Mouse (Mus musculus) T-helper 2 cell (primary cell): ENCODE results near the gene Klri2.
"Not testable (repeated sequence)": the region's sequence is repeated elsewhere in the genome, so short reads cannot be mapped to it uniquely, and the experiment has no call there.

Source experiments
- in situ Hi-C: fragments of 300-600 bp; cut with MboI, MseI; formaldehyde crosslinking; loops from one replicate; pipeline ENCODE4 v1.15.1; 2025; ENCODE audit warnings: high pct_unique_total_duplicates

Gene Klri2

DNA sequence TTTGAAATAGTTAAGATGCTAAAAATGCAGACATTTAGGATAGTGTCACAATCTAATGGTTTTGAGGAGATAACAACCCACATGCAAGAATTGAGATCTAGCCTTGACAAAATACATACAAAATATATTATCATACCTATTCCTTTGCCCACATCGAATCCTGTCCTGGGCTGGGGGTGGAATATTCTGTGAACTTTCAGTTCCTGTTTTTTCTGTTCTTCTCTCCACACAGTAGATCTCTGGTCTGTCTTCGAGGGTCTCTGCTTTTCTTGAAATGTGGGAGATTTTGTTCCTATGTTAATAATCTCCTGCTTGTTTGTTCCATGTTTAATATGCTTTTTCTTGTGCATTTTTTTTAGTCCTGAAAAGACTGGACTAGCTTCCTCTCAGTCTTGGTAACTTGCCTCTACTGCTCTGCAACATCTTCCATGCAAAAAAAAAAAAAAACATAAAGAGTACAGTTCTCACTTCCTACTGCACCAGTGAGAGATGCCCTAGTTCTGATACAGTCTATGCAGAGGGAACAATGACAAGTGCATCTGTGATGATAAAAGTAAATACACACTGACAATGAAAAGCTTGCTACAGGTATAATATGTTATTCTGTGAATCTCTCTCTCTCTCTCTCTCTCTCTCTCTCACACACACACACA, at the start of gene Klri2:
Gene Klri2 (minus strand): TSS at position 416 of the 653 bp plus-strand sequence.
- in situ Hi-C loops = no loop called here

DNA sequence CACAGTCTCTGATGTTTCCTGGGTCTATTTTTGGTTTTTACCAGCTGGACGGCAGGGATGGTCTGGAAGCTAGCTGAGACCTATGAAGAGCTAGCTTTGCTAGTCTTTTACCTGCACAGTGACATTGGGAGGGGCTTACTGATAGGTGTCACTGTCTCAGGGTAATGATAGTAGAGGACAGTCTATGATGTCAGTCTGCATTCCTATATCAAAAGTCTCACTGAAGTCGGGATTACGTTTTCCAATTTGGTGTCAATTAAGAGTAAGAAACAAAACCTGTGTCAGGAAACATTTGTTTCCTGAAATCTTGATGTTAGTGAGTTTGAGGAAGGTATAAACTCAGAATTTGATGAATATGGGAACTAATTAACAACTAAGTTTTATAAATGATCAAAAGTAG, 43.9 kb upstream of the Klri2 start, which contains the start of gene Gm156:
Gene Gm156 (minus strand): TSS at position 101 of the 400 bp plus-strand sequence.
- in situ Hi-C loops = not testable (repeated sequence)

DNA sequence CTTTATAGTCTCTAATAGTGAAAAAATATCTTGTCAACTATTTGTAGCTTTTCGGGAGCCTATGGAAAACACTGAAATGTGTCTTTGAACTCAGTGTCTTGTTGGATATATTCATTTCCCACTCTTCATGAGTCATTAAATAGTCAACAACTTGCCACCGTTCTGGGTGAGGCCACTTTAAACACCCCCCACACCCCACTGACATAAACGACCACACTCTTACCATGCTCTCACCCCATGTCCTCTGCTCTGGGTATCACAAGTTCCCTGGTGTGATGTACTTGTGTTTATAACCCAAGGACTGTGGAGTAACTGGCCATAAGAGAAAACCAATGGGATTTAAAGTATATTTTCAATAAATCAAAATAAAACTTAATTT, 7.4 kb upstream of the Klri2 start:
- in situ Hi-C loops = no loop called here

DNA sequence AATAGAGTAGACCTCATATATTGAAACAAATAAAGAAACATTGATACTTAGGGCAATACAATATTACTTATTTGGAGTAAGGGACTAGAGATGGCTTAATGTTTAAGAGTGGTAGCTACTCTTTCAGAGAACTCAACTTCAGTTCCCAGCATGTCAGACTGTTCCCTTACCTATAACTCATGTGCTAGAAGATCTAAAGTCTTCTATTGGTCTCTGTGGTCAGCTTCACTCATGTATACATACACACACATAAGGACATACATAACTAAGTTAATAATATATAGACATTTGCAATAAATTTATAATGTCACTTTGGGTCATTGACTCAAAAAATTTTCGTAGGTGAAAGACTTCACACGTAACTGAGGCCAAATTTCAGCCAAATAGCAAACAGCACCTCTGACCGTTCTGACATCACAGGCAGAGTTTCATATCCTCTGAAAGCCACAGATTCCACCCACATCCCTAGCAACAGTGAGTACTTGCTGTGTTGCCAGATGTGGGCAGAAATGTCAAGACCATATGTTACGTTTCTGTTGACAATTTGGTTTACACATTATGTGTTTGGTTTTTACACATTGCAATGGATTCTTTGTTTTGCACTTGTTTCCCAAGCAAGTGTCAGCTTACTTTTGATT, 6.9 kb upstream of the Klri2 start:
- in situ Hi-C loops = no loop called here

DNA sequence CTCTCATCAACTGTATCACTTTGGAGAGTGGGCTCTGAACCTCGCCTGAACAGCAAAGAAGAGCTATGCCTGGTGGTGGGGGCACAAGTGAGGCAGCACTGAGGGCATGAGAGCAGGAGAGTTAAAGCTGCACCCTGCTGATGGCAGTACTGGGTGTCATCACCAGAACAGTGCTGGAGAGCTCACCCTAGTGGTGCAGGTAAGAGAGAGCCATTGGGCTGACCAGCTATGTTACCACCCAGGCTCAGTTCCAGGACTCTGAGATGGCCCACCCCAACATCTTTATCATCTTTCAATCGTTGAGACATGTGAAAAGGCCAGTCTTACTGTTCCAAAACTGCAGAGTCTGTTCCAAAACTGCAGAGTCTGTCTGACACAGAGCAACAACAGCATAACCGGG, 5.9 kb upstream of the Klri2 start:
- in situ Hi-C loops = no loop called here

DNA sequence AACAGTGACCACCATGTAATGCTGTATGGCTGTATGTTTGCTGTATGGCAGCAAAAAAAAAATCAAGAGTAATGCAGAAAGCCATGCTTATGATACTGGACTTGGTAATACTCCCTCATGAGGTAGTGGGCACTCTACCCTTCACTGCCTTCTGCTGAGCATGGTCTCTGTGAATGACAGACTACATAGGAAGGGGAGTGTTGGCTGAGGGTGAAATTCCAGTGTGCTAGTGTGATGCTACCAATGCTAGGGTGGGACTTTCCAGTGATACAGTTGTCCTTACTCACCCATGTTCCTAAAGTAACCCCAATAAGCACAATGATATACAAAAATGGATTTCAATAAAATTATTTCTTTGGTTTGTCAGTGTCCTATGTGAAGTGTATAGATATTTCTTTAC, 3.9 kb downstream of the Klri2 start:
- in situ Hi-C loops = no loop called here

DNA sequence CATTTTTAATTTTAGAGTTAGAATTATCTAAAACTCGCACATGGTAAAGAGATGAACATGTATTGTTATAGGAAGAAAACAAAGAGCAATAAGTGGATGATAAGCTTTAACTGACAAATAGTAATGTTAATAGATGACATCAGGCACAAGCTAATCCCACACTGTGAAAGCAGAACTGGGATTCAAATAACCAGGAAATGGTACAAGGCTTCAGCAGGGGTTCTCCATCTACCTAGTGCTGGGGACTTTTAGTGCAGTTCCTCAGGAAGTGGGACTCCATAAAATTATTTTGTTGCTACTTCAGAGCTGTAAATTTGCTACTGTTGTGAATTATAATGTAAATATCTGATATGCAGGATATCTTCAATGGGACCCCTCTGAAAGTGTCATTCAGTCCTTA, 13.0 kb downstream of the Klri2 start:
- in situ Hi-C loops = no loop called here

DNA sequence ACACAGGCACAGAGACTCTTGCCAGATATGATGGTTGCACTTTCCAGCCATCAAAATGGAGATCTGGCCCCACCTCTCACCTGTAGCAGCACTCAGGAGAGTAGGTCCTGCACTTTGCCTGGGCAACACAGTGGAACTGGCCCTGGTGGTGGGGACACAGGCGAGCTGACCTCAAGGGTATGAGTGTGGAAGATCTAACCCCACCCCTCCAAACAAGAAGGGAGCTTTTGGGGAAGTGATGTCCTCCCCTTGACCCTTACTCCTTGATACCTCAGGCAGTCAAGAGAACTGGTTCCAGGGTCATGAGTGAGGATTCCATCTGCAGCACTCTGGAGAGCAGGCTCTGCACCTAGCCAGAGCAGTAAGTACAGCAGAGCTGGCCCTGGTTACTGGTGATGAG, 18.9 kb downstream of the Klri2 start:
- in situ Hi-C loops = no loop called here

DNA sequence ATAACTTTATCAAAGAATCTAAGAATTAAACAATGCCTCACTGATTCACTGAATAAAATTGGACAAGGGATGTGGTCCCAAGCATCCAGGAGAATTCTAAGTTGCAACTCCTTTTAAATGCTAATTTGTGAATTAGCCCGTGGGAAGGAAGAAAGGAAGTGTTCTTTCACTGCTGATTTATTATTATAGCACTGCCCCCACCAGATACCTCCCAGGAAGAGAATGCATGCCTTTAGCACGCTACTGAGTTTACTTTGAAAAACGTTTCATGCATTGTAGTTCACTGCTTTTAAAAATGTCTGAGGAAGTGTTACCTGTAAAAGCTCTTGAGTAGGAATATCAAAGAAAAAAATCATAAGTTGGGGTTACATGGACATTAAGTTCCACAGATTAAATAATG, 19.8 kb downstream of the Klri2 start:
- in situ Hi-C loops = no loop called here

DNA sequence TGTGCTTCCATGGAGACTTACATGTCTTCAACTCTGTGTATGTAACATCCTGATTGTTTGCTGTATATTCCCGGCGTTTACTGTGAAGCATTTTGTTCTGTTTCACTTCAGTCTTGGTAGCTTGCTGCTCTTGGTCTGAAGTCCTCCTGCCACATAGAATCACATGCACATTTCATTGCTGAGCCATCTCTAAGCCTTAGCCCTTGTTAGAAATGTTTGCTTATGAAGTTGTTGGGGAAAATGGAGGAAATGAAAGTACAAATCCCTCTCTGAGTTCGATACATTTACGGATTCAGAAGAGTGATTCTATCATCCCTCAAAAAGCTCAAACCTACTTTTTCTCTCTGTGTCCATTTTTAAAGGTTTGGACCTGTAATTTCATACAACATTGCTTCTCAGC, 23.3 kb downstream of the Klri2 start, which contains the start of gene Klri1:
Gene Klri1 (minus strand): TSS at position 101 of the 400 bp plus-strand sequence.
- in situ Hi-C loops = no loop called here

DNA sequence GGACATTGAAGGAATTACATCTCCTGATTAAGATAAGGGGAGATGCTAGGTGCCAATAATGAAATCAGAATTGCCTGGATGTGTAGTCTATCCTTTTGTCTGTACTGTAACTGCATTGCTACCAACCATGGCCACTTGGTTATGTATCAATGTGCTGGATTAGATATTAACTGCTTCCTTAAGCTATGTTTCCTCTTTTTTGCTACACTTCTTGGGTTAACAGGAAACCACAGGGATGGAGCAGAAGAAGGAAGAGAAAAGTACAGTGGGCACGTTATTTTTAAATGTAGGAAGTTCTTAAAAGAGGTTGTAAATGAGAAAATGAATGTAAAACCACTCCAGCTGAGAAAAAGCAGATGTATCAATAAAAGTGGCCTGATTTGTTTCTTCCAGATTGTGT, 26.7 kb downstream of the Klri2 start:
- in situ Hi-C loops = no loop called here

DNA sequence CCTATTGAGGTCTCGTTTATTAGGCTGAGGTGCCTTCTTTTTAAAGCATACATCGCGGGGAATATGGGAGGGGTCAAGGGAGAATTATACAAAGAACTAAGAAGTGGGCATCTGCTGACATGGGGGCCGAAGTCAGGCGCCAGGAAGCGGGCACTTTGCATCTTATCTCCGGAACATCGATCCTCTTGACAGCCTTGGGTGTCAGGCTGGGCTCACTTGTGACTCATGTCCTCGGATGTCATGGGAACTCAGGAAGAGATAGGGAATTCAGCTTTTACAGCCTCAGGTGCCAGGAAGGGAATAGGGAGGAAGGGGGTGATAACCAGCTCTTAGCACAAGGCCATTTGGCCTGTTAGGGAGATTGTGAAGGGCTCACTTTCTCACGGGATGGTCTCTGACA, 48.8 kb downstream of the Klri2 start:
- in situ Hi-C loops = not testable (repeated sequence)

DNA sequence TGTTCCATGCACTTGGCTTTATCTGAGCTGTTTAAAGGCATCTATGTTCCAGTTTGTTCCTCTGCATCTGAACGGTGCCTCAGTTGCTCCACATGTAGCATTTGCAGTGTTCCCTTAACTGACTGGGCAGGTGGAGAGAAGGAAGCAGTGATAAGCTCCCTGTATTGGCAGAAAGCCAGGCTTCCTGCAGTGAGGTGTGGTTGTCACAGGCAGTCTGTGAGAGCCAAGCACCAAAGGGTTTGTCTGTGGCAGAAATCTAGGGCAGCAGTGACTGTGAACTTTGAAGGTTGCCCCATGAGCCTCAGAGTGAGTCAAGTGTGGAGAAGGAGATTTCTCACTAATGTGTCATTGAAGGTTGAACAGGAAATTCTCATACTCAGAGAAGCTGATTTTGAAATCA, 59.9 kb downstream of the Klri2 start:
- in situ Hi-C loops = no loop called here
